Mouse (Mus musculus): ENCODE measurements around the gene Ppp1r9b. TPM values are rescaled to one million over a fixed set of nuclear protein-coding genes. Genes with fewer than 3 reads are reported as not detected.

The Ppp1r9b gene
- polyA plus RNA-seq (2014; fragmentation: Nextera tagmentation; extraction: Ambion mirVana) = 8.1 and 8.6 TPM in 2 replicates

- WGBS = 1% methylated on average over 49 of the region's 69 CpGs
- Histone ChIP-seq H3K27ac (replicated peaks in 1 of 2; ENCODE audit: control insufficient read depth in 1 of 2, insufficient read depth in 1 of 2, low read depth in 2 of 2, low read length in 2 of 2) (peak within 1 kb of the TSS; percentile 89 to 93), H3K4me3 (ENCODE audit: control insufficient read depth in 1 of 2, insufficient read depth in 1 of 2, low read depth in 1 of 2, low read length in 2 of 2) (peak within 1 kb of the TSS; percentile 84 to 86), H3K4me1 (ENCODE audit: control insufficient read depth in 2 of 2, insufficient read depth in 2 of 2, low read length in 2 of 2) (peaks cover 48 to 72% of the 10 kb centered on the region in 2 experiments), H3K9me3 (ENCODE audit: control insufficient read depth, low read length) (no peaks in the 10 kb centered on the region), H3K36me3 (ENCODE audit: control insufficient read depth, insufficient read depth, low read length) (peaks cover 20% of the 10 kb centered on the region), H3K27me3 (ENCODE audit: control insufficient read depth, insufficient read depth, low read length) (no peaks in the 10 kb centered on the region), H3K9ac (ENCODE audit: low read length) (peak within 1 kb of the TSS; percentile 94), H3K4me2 (ENCODE audit: low read length) (peak within 1 kb of the TSS; percentile 96)
- peak; percentile 81 for ATAC-seq (ENCODE audit: insufficient number of reproducible peaks, insufficient read depth, low FRiP score, low read depth)
Measured at GRCm38 (mm10) chr11:94990749-94991577, at the start of gene Ppp1r9b. Ppp1r9b (plus strand) TSS chr11:94991035.

DNA sequence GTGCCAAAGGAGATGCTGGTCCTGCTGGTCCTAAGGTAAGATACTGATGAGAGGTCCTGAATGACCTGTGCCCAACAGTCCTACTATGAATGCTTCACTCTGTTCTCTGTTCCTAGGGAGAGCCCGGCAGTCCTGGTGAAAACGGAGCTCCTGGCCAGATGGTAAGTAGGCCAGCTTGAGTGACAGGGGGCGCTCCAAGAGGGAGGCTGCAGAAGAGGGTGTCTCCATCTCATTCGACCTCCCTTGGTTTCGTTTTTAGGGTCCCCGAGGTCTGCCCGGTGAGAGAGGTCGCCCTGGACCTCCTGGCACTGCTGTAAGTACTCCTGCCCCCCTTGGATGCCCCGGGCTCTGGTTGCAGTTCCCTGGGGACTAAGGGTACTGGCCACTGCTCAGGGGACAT is 49.7 kb upstream of the Ppp1r9b start:
- no peak overlapping the region for H3K4me3 ChIP-seq (ENCODE audit: control insufficient read depth in 1 of 2, insufficient read depth in 1 of 2, low read depth in 1 of 2, low read length in 2 of 2)
- H3K9ac ChIP-seq (ENCODE audit: low read length) = 0 out of 2 replicates have a peak overlapping the region, but pooled peaks have one; percentile 8
- 35% methylated on average over 9 of the region's 9 CpGs for WGBS
- H3K4me1 ChIP-seq (ENCODE audit: control insufficient read depth in 2 of 2, insufficient read depth in 2 of 2, low read length in 2 of 2) = peaks cover 0 to 2% of the 10 kb centered on the region in 2 experiments; a peak in 1 of 4 replicates
- no peak overlapping the region for H3K4me2 ChIP-seq (ENCODE audit: low read length)
- peak overlapping the region; percentile 0 to 38; a peak in 1 of 4 replicates for H3K27ac ChIP-seq (replicated peaks in 1 of 2; ENCODE audit: control insufficient read depth in 1 of 2, insufficient read depth in 1 of 2, low read depth in 2 of 2, low read length in 2 of 2)
- ATAC-seq (ENCODE audit: insufficient number of reproducible peaks, insufficient read depth, low FRiP score, low read depth) = no peak
- H3K9me3 ChIP-seq (ENCODE audit: control insufficient read depth, low read length) = no peaks in the 10 kb centered on the region
- H3K36me3 ChIP-seq (ENCODE audit: control insufficient read depth, insufficient read depth, low read length) = peaks cover 48% of the 10 kb centered on the region; the same call in 1 of the 2 replicates
- peaks cover 40% of the 10 kb centered on the region for H3K27me3 ChIP-seq (ENCODE audit: control insufficient read depth, insufficient read depth, low read length)

- ATAC-seq (ENCODE audit: insufficient number of reproducible peaks, insufficient read depth, low FRiP score, low read depth) = no peak
- Histone ChIP-seq H3K9ac (ENCODE audit: low read length) (no peak overlapping the region; the same call in 1 of the 2 replicates), H3K4me3 (ENCODE audit: control insufficient read depth in 1 of 2, insufficient read depth in 1 of 2, low read depth in 1 of 2, low read length in 2 of 2) (no peak overlapping the region), H3K27me3 (ENCODE audit: control insufficient read depth, insufficient read depth, low read length) (peaks cover 40% of the 10 kb centered on the region), H3K4me1 (ENCODE audit: control insufficient read depth in 2 of 2, insufficient read depth in 2 of 2, low read length in 2 of 2) (peaks cover 0 to 2% of the 10 kb centered on the region in 2 experiments; a peak in 1 of 4 replicates), H3K9me3 (ENCODE audit: control insufficient read depth, low read length) (no peaks in the 10 kb centered on the region), H3K27ac (replicated peaks in 1 of 2; ENCODE audit: control insufficient read depth in 1 of 2, insufficient read depth in 1 of 2, low read depth in 2 of 2, low read length in 2 of 2) (peak overlapping the region; percentile 0 to 38; a peak in 2 of 4 replicates), H3K4me2 (ENCODE audit: low read length) (peak overlapping the region; percentile 2; the same call in 1 of the 2 replicates), H3K36me3 (ENCODE audit: control insufficient read depth, insufficient read depth, low read length) (peaks cover 55% of the 10 kb centered on the region; the same call in 1 of the 2 replicates)
- WGBS = 83% methylated on average over 8 of the region's 8 CpGs
Measured at GRCm38 (mm10) chr11:94941776-94942175, 49.1 kb upstream of the Ppp1r9b start.

- Histone ChIP-seq H3K9me3 (ENCODE audit: control insufficient read depth, low read length) (no peaks in the 10 kb centered on the region), H3K4me3 (ENCODE audit: control insufficient read depth in 1 of 2, insufficient read depth in 1 of 2, low read depth in 1 of 2, low read length in 2 of 2) (no peak overlapping the region), H3K9ac (ENCODE audit: low read length) (no peak overlapping the region; the same call in 1 of the 2 replicates), H3K27me3 (ENCODE audit: control insufficient read depth, insufficient read depth, low read length) (peaks cover 40% of the 10 kb centered on the region), H3K27ac (replicated peaks in 1 of 2; ENCODE audit: control insufficient read depth in 1 of 2, insufficient read depth in 1 of 2, low read depth in 2 of 2, low read length in 2 of 2) (peak overlapping the region; percentile 23 to 38; a peak in 1 of 4 replicates), H3K4me2 (ENCODE audit: low read length) (peak overlapping the region; percentile 2; the same call in 1 of the 2 replicates), H3K4me1 (ENCODE audit: control insufficient read depth in 2 of 2, insufficient read depth in 2 of 2, low read length in 2 of 2) (peaks cover 0 to 2% of the 10 kb centered on the region in 2 experiments; a peak in 1 of 4 replicates), H3K36me3 (ENCODE audit: control insufficient read depth, insufficient read depth, low read length) (peaks cover 62% of the 10 kb centered on the region; the same call in 1 of the 2 replicates)
- WGBS = 42% methylated on average over 13 of the region's 13 CpGs
- ATAC-seq (ENCODE audit: insufficient number of reproducible peaks, insufficient read depth, low FRiP score, low read depth) = no peak
Measured at GRCm38 (mm10) chr11:94942282-94943023, 48.4 kb upstream of the Ppp1r9b start.

DNA sequence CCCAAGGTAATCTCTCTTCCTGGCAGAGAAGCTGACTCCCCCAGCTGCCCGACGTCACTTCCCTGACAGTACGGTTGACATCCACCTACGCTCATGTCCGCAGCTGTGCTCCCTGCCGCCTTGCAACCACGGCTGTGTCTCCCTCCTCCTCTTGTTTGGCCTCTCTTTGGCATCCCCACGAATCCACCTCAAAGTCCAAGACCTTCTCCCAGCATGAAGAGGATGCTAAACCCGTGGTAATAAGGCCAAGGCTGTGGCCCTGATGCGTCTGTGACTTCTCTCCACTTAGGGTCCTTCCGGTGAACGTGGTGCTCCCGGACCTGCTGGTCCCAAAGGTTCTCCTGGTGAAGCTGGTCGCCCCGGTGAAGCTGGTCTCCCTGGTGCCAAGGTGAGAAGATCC is 47.8 kb upstream of the Ppp1r9b start:
- Histone ChIP-seq H3K4me2 (ENCODE audit: low read length) (no peak overlapping the region), H3K36me3 (ENCODE audit: control insufficient read depth, insufficient read depth, low read length) (peaks cover 66% of the 10 kb centered on the region; the same call in 1 of the 2 replicates), H3K4me3 (ENCODE audit: control insufficient read depth in 1 of 2, insufficient read depth in 1 of 2, low read depth in 1 of 2, low read length in 2 of 2) (no peak overlapping the region), H3K27ac (replicated peaks in 1 of 2; ENCODE audit: control insufficient read depth in 1 of 2, insufficient read depth in 1 of 2, low read depth in 2 of 2, low read length in 2 of 2) (peak overlapping the region; percentile 0 to 38; a peak in 1 of 4 replicates), H3K9me3 (ENCODE audit: control insufficient read depth, low read length) (no peaks in the 10 kb centered on the region), H3K9ac (ENCODE audit: low read length) (no peak overlapping the region; the same call in 1 of the 2 replicates), H3K4me1 (ENCODE audit: control insufficient read depth in 2 of 2, insufficient read depth in 2 of 2, low read length in 2 of 2) (no peaks in the 10 kb centered on the region), H3K27me3 (ENCODE audit: control insufficient read depth, insufficient read depth, low read length) (peaks cover 40% of the 10 kb centered on the region)
- ATAC-seq (ENCODE audit: insufficient number of reproducible peaks, insufficient read depth, low FRiP score, low read depth) = no peak
- WGBS = 62% methylated on average over 15 of the region's 15 CpGs

DNA sequence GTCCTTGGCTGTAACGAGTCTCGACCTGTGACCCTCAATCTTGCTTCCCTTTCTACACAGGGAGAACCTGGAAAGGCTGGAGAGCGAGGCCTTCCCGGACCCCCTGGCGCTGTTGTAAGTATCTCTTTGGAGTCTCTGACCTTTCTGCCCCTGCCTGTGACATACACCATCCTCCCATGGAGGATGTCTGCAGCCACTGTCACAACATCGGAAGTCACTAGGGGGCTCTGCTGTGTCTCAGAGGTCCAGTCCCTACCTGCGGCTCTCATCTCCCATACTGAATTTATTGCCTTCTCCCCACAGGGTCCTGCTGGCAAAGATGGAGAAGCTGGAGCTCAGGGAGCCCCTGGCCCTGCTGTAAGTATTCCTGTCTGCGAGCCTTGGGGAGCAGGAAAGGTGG is 46.5 kb upstream of the Ppp1r9b start:
- Histone ChIP-seq H3K36me3 (ENCODE audit: control insufficient read depth, insufficient read depth, low read length) (peaks cover 75% of the 10 kb centered on the region), H3K9me3 (ENCODE audit: control insufficient read depth, low read length) (no peaks in the 10 kb centered on the region), H3K4me3 (ENCODE audit: control insufficient read depth in 1 of 2, insufficient read depth in 1 of 2, low read depth in 1 of 2, low read length in 2 of 2) (no peak overlapping the region), H3K4me1 (ENCODE audit: control insufficient read depth in 2 of 2, insufficient read depth in 2 of 2, low read length in 2 of 2) (no peaks in the 10 kb centered on the region), H3K27ac (replicated peaks in 1 of 2; ENCODE audit: control insufficient read depth in 1 of 2, insufficient read depth in 1 of 2, low read depth in 2 of 2, low read length in 2 of 2) (peak overlapping the region; percentile 39 to 47), H3K27me3 (ENCODE audit: control insufficient read depth, insufficient read depth, low read length) (peaks cover 33% of the 10 kb centered on the region), H3K9ac (ENCODE audit: low read length) (no peak overlapping the region), H3K4me2 (ENCODE audit: low read length) (no peak overlapping the region)
- WGBS = 28% methylated on average over 8 of the region's 8 CpGs
- ATAC-seq (ENCODE audit: insufficient number of reproducible peaks, insufficient read depth, low FRiP score, low read depth) = no peak

GRCm38 (mm10) chr11:94945236-94945635 is 45.6 kb upstream of the Ppp1r9b start:
- no peak for ATAC-seq (ENCODE audit: insufficient number of reproducible peaks, insufficient read depth, low FRiP score, low read depth)
- peak overlapping the region in 1 of 2 experiments; percentile 55; a peak in 1 of 4 replicates for H3K27ac ChIP-seq (replicated peaks in 1 of 2; ENCODE audit: control insufficient read depth in 1 of 2, insufficient read depth in 1 of 2, low read depth in 2 of 2, low read length in 2 of 2)
- no peak overlapping the region for H3K4me2 ChIP-seq (ENCODE audit: low read length)
- H3K4me1 ChIP-seq (ENCODE audit: control insufficient read depth in 2 of 2, insufficient read depth in 2 of 2, low read length in 2 of 2) = no peaks in the 10 kb centered on the region
- WGBS = 82% methylated on average over 12 of the region's 12 CpGs
- no peak overlapping the region for H3K4me3 ChIP-seq (ENCODE audit: control insufficient read depth in 1 of 2, insufficient read depth in 1 of 2, low read depth in 1 of 2, low read length in 2 of 2)
- no peaks in the 10 kb centered on the region for H3K9me3 ChIP-seq (ENCODE audit: control insufficient read depth, low read length)
- no peak overlapping the region; the same call in 1 of the 2 replicates for H3K9ac ChIP-seq (ENCODE audit: low read length)
- peaks cover 68% of the 10 kb centered on the region for H3K36me3 ChIP-seq (ENCODE audit: control insufficient read depth, insufficient read depth, low read length)
- H3K27me3 ChIP-seq (ENCODE audit: control insufficient read depth, insufficient read depth, low read length) = peaks cover 25% of the 10 kb centered on the region
